Mouse (Mus musculus) c-Kit-negative CD71-positive TER-119-positive erythroid progenitor cells, embryonic 14.5 days (primary cell): ENCODE measurements around the gene Zcwpw1.

Source experiments
- DNase-seq: peaks from one replicate; pipeline ENCODE4 v3.0.0-alpha.2; 2013; ENCODE audit warnings: low read depth, low spot score

The Zcwpw1 gene

GRCm38 (mm10) chr5:137784546-137784945 is 3.1 kb upstream of the Zcwpw1 start:
- DNase-seq: no peak

GRCm38 (mm10) chr5:137785164-137786031 is 2.2 kb upstream of the Zcwpw1 start:
- no peak for DNase-seq

GRCm38 (mm10) chr5:137786109-137786942 is 1.3 kb upstream of the Zcwpw1 start:
- DNase-seq: peak; percentile 100

GRCm38 (mm10) chr5:137788171-137788570 is 573 bp downstream of the Zcwpw1 start:
- no peak for DNase-seq

DNA sequence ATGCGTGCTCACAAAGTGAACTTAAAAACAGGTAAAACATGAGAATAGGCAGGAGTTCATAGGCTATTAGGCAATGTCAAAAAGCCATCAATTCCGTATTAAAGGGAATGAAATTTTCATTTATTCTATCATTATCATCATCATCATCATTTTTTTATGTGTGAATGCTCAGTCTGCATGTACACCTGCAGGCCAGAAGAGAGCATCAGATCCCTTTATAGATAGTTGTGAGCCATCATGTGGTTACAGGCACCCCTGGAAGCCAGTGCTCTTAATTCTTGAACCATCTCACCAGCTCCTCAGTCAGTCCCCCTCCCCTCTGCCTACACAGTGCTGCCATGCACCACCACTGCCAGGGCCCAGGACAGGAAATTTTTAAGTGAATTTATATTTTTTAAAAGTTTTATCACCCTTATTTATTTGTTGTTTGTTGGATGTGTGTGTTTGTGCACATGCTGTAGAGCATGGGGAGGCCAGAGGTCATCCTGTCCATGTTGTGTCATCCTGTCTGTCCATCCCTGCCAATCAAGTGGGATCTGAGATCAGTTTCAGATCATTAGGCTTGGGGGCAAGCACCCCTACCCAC is 1.4 kb downstream of the Zcwpw1 start:
- no peak for DNase-seq

DNA sequence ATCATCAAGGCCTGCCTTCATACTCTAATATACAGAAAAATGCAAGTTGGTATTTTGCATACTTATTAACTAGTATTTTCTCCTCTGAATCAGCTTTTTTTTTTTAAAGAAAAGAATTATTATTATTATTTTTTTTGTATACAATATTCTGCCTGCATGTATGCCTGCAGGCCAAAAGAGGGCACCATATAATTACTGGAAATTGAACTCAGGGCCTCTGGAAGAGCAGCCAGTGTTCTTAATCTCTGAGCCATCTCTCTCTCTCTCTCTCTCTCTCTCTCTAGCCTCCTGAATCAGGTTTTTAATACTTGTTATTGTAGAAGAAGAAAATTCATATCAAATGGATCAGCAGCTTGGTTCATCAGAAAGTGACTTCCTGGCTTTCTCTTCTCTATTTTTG is 4.0 kb downstream of the Zcwpw1 start:
- DNase-seq: no peak

DNA sequence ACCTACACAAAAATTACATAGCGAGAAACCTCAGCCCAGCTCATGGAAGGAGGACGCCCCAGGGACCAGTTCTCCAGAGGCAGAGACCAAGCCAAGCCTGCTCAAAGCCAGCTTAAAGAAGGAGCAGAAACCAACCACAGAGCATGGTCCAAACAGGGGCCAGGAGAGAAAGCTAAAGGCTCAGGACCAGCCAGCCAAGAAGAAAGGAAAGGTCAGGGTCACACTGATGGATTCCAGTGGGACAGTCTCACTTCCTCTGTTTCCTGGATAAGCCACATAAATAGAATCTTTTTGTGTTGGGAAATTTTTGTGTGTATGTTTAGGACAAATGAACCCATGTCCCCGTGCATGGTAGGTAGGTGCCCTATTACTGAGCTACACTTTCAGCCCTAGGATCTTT is 9.0 kb downstream of the Zcwpw1 start:
- DNase-seq: no peak

GRCm38 (mm10) chr5:137800917-137801316 is 13.3 kb downstream of the Zcwpw1 start:
- DNase-seq: no peak

DNA sequence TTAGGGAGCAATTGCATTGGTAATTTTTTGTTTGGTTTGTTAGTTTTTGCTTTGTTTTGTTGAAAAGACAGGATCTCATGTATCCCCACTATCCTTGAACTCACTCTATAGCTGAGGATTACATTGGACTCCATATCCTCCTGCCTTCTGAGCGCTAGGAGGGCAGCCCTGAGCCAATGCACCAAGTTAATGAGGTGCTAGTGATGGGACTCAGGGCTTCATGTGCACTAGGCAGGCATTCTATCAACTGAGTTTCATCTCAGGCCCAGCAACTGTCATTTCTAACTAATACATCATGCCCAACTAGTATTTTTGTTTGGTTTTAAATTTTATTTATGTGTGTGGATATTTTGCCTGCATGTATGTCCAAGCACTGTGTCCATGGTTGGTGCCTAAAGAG is 18.6 kb downstream of the Zcwpw1 start:
- no peak for DNase-seq

DNA sequence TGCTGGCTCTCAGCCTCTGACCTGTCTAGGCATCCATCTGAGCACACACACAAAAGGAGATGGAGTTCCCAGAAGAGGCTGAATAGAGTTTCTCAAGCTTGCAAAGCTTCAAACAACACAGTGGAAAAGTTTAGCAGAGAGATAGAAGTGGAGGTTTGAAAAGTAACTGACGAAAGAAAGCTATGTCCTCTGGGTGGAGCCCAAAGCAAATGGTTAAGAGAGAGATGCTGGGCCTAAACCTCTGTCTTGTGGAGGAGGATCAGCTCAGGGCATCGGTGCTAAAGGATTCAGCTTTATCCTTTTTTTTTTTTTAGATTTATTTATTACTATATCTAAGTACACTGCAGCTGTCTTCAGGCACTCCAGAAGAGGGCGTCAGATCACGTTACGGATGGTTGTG is 20.7 kb downstream of the Zcwpw1 start:
- no peak for DNase-seq

DNA sequence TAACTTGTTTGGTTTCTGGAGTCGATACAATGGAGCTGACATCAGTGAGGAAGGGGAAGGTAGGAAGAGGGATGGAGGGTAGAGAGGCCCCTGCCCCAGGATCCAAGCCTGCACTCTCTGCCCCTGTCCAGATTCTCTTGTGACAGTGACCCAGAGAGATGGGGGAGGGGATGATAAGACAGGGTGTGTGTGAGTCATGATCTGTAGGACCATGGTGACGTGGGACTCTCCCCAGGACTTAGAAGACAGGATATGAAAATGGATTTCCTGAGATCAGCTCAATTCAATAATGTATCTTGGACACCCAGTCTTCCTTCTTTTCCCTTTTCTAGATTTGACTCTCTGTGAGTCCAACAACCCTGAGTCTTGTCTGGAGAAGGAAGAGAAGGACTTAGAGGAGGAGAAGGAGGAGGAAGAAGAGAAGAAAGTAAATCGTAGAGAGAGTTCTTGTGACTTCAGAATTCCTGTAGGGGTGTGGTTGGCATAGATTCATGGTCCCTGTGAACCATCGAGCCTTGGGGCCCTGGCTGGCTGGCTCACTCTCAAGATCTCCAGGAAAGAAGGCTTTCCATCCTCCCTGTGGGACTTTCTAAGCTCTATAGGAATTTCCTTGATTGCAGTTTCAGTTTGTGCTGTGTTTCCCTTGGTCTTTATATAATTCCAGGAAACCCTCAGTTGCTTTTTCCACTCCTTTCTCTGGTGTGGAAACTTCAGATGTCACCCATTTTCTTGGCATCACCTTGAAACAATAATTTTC is 30.0 kb downstream of the Zcwpw1 start:
- no peak for DNase-seq

DNA sequence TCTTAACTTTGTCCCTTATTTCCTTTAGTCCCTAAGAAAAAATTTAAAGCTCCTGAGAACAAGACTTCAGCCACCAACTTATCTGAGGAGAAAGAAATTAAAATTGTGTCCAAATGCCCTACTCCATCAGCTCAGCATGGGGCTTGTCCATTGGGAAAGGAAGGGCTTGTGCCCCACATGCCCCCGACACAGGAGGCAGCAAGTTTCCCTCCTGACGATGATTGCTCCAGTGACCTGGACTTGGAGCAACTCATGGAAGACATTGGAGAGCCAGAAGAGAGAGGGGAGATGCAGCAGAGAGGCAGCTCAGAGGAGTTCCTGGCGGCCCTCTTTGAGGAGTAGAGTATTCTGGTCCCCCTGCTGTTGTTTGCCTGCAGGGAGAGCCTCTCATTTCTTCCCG is 34.5 kb downstream of the Zcwpw1 start:
- DNase-seq: no peak

DNA sequence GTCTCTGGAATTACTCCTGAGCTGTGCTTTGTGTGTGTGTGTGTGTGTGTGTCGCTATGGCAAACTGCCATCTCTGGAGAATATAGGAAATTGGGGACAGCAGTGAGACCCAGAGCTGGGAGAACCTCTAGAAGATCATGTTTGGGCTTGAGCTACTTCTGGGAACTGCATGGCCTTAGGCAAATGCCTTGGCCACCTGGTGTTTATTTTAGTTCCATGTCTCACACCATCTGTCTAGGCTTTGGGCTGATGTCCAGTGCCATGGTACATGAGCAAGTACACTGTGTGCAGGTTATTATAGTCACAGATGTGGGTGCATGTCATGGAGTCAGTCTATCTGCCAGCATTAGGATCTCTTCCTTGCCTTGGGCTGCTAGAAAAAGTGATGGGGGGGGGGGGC is 35.0 kb downstream of the Zcwpw1 start:
- no peak for DNase-seq

GRCm38 (mm10) chr5:137823455-137824045 is 36.0 kb downstream of the Zcwpw1 start:
- no peak for DNase-seq

- no peak for DNase-seq
Measured at GRCm38 (mm10) chr5:137825030-137825429, 37.4 kb downstream of the Zcwpw1 start.

DNA sequence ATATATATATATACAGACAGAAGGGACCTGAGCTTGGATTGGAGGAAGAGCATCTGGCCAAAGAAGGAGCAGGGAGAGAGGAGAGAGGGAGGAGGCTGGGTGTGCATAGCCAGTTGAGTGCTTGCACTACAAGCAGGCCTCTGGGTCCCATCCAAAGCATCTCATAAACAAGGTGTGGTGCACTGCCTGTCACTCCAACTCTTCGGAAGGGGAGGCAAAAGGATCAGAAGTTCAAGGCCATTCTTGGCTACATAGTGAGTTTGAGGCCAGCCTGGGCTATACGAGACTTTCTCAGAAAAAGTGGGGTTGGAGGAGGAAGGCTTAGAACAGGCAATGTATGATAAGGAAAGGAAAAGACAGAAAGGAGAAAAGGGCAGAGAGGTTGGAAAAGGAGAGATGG is 38.4 kb downstream of the Zcwpw1 start:
- DNase-seq: no peak

- no peak for DNase-seq
Measured at GRCm38 (mm10) chr5:137826421-137826820, 38.8 kb downstream of the Zcwpw1 start.

DNA sequence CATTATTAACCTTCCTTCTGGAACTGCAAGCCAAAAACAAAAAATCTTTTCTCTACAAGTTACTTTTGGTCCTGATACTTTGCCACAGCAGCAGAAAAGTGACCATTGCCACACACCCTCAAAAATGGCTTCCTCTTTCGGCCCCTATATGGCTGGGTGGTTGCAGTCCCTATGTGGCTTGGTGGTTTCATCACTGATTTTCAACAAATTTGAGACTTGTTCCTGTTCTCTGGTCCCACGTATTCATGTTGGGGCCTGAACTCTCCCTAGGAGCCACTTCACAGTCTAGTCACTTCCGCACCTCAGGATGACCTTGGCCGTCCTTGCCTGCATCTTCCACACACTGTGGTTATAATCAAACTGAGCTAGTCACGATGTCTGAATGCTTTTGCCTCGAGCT is 41.1 kb downstream of the Zcwpw1 start:
- DNase-seq: no peak

DNA sequence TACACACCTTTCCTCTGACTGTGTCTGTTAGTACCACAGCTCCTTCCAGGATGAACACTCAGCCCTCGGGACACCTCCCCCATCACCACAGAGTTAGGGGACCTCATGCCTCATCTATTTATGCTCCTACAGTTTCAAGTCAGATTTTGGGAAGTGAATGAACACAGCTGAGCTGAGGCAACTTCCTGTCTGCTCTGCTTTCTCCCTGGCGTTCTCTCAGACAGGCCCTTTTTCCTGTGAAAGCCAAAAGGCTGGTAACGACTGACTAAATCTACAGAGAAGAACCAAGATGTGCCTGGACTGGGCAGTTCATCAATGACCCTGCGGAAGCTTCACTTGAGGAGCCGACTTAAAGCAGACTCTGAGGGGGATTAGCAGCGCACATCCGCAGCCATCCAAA is 42.6 kb downstream of the Zcwpw1 start:
- DNase-seq: no peak

DNA sequence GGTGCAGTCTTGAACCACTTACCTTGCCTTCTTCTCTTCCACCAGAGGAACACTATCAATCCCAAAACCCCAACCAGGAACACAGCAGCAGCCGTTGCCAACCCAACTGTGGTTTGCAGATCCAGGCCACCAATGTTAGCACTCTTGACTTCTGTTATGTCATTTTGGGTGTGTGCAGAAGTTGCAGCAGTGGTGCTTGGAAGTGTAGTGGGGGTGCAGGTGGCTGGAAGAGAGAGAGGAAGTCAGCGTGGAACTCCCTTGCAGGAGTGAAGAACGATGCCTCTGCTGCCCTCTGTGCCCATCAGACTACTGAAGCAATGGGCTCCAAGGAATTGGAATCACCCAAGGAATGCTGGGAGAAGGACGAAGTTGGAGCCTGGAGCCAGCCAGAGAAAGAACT is 43.5 kb downstream of the Zcwpw1 start:
- no peak for DNase-seq

GRCm38 (mm10) chr5:137831506-137831905 is 43.9 kb downstream of the Zcwpw1 start:
- no peak for DNase-seq
